Mouse (Mus musculus): ENCODE data around the gene Synj1.

Synj1 gene

DNA sequence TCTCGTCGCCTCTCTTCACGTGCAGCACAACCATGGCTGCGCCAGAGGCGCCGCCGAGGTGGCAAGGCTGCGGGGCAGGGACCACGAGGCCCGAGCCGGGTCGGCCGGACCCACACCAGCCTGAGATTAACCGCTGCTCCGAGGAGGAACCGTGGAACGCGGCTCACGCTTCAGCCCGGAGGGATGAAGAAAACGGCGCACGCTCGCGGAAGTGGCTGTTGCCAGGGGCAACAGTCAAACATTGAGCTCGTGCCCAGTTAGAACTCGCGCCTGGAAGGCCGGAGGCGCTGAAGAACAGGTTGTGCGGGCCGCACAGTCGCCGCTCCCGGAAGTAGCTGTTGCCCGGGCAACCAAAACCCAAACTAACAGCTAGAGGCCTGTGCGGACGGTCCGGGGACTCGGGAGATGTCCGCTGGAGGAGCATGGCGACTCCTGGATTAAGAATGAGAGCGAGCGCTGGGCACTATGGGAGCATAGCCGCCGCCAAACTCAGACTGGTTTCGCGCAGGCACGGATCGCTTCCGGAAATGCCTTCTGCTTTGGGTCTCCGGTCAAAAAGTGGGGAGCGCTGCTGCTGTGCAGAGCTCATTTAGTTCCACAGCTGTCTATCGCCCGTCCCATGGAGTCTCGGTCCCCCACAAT lies 76.3 kb downstream of the Synj1 start, which contains the start of gene Cfap298:
Gene Cfap298, minus strand, starts transcription at position 428 of the 642 bp plus-strand sequence.
- peak; percentile 92 for DNase-seq

DNA sequence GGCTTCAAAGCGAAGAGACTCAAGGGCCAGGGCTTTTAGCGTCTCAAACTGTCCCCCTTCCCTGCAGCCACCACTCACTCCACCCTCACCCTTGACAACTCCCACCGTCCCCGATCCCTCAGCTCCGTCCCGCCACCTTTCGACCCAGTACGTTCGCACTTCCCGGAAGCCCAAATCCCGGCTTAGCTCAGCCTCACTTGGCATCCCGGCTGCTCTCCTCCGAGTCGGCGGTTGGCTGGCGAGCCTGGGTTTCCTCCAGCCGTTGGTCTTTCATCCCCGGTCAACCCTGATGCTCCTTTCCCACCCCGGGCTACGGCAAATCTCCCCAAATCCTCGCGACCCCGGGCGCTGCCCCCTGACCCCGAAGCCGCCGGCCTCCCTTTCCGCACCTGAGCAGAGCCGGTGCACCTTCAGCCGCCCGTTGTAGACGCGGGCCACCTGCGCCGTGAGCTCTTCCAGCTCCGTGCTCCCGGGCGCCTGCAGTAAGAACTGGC lies 76.9 kb downstream of the Synj1 start:
- DNase-seq: peak; percentile 66

DNA sequence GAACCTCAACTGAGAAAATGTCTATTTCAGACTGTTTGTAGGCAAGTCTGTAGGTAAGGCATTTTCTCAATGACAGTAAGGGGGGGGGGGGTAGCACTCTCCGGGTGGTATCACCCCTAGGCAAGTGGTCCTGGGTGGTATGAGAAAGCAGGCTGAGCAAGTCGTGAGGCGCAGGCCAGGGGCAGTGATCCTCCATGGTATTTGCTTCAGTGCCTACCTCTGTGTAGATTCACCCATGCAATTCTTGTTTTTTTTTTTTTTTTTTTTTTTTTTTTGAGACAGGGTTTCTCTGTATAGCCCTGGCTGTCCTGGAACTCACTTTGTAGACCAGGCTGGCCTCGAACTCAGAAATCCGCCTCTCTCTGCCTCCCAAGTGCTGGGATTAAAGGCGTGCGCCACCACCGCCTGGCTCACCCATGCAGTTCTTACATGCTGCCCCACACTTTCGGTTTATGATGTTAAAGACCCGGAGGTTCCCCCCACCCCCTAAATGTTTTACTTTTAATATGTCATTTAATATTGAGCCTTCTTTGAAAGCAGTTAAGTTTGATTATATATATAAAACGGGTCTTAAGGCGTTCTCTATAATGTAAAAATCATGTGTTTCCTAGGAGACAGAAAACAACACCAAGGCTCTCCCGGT lies 77.5 kb downstream of the Synj1 start:
- no peak for DNase-seq

DNA sequence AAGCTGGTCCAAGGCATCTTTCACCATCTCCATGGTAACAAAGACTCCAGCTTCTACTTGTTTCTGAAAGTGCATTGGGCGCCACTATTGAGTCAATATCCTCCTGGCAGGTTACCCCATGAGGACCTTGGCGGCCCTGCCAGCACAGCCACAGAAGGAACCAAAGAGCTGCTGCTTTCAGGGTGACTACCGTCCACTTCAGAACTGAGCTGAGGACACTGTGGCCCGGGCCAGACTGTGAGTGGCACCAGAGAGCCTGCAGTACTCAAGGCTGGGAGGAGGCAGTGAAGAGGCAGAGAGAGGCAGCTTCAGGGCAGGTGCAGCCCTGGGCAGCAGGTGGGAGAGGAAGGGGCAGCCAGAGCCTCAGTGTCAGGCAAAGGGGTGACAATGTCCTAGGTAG lies 83.7 kb downstream of the Synj1 start:
- no peak for DNase-seq

DNA sequence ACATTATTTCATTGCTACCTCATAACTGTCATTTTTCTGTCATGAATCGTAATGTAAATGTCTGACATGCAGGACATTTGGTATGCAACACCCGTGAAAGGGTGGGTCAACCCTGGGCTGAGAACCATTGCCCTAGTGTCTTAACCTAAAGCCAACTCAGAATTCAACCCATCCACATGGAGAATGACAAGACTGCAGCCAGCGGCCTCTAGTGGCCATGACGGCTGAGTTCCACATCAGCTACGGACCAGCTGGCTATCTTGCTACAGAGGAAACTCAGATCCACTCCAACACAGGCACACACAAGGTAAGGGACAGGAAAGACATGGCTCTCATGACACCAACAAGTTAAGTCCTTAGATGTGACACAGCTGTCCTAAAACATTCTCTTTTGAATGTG lies 85.6 kb downstream of the Synj1 start:
- DNase-seq: peak; percentile 74

DNA sequence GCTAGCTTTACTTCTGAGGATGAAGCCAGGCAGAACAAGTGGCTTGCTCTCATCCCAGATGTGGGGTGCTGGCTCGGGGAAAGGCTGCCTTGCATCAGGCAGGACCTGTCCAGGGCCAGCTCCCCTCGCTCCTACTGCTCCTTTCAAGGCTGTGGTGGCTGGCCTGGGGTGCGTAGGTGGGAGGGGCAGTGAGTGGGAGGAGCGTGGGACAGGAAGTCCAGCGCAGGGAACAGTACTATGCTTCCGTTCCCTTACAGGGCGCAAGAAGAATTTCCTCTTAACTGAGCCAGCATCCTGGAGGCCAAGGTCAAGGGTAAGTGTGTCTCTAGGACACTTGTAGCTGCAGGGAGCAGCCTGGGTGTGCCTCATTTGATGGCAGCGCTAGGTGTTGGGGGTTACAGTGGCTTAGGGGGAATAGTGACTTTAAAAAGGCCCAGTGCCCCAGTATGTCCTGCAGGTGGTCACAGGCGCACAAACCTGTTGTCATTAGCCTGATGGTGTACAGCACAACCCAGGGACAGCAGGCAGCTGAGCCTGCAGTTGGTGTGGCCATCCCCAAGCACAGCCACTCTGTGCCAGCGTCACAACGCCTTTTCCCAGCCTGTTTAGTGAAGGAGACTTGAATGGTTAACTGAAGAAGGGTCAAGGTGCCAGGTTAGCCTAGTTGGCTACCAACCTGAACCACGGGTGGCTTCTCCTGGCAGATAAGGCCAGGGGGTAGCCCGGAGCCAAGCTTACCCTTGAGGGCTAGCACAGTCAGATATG lies 86.3 kb downstream of the Synj1 start:
- DNase-seq: no peak

DNA sequence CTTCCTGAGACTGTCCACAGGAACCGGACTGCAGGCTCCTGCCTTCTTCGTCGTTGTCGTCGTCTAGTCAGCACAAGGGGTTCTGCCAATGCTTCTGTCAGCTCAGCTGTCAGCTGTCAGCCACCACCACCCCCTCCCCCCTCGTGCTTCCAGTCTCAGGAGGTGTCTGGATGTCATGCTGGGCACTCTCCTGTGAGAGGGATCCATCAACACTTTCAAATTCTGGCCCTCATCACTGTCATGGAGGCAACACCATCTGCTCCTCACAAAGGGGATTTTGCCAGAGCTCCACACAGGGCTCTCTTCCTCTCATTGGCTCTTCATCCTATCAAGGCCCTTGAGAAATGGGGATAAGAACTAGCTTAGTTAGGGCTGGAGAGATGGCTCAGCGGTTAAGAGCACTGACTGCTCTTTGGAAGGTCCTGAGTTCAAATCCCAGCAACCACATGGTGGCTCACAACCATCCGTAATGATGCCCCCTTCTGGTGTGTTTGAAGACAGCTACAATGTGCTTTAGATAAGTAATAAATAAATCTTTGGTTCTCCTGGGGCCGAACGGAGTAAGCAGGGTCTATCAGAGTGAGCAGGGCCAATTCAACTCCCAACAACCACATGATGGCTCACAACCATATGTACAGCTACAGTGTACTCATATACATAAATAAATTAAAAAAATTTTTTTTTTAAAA lies 89.5 kb downstream of the Synj1 start:
- no peak for DNase-seq

DNA sequence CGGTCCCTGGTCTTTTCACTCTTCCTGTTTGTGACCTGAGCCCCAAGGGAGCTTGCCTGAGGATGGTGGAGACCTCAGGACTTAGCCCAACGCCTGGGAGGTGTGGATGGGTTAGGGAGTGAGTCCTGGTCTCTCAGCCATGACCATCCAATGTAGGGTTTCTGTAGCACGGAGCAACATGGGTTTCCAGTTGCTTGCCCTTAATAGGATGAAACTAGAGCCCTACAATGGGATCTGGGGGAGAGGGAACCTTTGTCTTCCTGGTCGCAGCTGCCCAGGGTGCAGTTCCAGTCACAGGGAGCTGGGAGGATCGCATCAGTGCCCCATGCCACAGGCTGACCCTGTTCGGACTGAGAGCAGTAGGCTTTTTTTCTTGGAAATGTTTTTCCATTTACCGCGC lies 94.0 kb downstream of the Synj1 start:
- DNase-seq: no peak

DNA sequence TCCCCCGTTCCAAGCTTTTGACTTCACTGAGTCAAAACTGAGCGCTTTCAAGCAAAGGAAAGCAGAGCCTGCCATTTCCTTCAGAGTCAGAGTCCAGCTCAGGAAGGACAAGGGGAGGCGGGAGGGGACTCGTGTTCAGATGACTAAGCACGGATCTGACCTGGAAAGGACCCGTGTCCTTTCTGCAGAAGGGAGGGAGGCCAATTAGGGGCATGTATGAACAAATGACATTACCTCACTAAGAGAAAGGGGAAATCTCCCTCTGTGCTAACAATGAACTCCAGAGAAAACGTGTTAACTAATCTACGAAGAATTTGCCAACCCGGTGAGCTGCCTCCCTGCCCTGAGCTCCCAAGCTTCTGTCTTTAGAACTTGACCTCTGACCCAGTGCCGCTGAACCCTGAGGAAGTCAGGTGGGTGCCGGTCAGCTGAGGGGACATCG lies 95.0 kb downstream of the Synj1 start:
- no peak for DNase-seq

DNA sequence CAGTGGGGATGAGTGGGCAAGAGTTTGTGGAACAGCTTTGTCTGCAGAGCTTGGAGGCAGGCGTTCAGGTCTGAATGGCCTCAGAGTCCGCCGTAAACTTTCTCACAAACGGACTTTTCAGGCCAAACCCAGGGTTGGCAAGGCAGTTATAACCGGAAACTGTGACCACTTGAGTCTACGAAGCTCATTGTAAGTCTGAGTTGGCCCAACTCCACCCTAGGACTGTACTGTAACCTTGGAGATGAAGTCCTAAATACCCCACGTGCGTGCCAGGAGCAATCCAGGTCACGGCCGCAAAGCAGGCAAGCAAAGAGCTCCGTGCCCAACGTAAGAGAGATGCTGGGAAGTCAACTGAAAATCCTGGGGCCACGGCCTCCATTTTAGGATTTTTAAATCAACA lies 99.3 kb downstream of the Synj1 start:
- no peak for DNase-seq

DNA sequence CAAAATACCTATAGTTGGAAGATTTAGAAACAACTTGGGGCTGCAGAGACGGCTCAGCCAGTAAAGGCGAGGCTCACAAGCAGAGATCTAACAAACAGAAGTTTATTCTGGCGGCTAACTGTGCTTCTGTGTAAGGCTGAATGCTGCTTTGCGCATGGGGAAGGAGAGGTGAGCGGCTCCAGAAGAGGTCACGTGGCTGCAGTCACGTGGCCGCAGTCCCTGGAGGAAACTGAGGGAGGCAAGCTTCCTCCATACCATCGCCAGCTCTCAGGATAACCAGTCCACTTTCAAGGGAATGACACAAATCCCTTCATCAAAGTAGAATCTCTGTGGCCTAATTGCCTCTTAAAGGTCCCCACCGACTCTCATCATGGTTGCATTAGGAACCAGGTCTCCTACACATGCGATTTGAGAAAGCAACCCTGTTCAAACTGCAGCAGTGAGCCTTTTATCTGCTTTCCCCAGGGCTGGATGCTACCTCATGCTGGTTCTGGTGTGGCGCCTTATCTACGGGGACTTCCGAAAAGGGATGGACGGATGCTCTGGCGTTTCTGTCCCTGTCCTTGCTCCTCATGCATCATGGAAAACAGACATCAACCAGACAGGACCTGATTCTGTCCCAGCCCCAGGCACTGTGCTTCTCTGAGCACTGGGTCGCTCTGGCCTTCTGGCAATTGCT lies 100.1 kb downstream of the Synj1 start:
- DNase-seq: no peak

DNA sequence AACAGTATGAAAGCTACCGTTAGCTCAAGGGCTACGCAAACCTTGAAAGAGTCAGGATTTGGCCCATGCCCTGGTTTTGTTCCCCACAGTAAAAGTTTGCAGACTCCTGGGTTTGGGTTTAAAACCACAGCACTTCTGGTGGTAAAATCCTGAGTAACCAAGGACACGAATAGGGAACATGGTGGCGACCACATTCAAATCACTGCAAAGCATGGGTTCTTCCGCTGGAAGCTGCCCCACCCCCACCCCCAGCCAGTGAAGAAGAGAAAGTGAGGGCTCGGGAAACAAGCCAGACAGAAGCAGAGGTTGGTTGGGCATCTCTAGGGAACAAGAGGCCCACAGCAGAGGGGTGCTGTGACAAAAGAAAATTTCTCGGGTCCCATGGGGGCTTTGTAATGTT lies 103.9 kb downstream of the Synj1 start:
- no peak for DNase-seq

DNA sequence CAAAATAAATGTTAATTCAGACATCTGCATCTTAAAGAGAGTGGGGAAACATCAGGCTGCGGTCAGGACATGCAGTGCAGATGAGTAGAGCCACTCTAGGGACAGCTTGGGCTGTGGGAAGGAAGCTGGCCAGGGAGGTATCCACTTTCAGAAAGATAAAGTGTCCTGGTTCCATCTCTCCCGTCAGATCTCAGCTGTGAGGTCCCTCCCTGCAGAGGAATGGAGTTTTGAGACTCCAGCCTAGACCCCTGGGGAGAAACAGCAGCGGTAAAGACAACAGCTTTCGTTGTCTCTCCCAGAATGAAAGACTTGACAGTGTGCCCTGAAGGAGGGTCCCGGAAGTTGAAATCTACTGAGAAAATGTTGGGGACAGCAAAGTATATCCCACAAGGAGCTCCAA lies 107.8 kb downstream of the Synj1 start:
- DNase-seq: no peak

DNA sequence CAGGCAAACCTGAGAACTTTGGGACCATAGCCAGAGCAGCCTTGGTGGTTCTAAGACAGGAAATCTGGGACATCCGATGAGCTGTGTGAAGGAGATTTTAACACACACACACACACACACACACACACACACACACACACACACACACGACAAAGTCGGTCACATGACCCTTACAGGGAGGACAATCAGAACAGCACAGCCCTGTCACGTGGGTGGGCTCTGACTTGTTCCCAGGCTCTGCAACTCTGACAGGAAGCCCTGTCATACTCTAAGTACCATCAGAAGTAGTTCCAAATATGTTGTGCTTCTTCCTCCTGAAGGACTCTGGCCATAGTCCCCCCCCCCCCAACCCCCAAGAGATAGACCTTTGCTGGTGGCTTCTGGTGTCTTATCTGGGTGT lies 109.7 kb downstream of the Synj1 start:
- no peak for DNase-seq

DNA sequence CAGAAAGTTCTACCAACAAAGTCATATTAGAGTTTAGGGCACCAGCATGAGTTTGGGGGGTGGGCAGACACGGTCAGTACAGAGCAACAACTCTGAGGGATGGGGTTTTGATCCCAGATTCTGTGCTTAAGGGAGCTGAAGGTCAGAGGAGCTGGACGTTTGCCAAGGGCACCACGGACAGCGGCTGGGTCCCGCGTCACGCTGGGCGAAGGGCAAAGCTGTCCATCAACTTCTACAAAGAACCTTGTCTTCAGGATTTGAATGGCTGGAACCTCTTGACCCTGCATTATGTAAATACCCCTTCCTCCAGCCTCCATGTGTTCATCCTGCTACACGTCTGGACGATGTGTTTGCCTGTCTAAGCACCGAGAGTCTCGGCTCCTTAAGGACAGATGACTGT lies 111.6 kb downstream of the Synj1 start:
- no peak for DNase-seq

DNA sequence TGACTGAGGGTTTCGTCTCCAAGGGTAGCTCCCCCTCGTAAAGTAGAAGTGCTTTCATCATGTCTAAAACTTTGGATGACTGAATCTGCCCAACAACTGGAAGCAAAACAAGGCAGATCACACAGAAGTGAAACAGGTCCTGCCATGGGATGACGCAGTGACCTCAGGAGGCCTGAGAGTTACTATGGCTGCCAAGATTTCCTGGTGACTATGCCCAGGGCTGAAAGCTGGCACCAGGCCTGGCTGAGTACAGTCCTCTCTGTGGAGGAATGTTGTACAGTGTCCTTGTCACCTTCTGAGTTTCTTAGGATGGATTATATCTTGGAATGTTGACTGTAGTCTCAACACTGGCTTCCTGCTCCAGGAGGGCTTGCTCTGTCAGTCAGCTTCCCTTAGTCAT lies 113.5 kb downstream of the Synj1 start:
- no peak for DNase-seq

DNA sequence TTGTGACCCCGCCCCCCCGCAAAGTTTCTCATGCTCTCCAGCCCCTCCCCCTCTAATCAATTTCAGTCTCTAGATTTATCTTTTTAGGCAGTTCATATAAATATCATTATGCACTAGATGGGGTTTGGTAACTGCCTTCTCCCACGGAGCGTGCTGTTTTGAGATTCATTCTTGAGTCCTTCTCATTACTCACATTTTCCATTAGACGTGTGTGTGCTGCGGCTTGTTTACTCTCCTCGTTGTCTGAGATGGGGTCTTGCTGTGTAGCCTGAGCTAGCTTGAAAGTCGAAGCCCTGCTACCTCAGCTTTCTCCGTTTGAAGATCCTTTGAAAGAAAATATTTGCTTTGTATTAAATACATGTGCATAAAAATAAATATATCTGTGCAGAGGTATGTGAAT lies 117.3 kb downstream of the Synj1 start:
- DNase-seq: no peak

DNA sequence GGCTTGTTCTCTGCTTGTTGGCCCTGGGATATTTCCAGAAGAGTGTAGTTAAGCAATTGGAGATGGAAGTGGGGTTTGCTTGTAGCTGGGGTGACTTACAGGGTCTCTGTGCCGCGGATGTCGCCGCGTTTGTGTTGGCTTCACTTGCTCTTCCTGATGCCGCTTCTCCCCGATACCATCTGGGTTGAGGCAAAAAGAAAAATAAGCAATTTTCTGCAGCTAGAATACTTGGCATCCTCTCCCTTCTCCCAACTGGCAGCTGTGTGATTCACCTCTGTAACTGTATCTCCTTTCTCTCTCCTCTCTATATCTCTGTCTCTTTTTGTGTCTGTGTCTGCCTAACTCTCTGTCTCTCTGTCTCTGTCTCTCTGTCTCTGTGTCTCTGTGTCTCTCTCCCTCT lies 118.1 kb downstream of the Synj1 start:
- no peak for DNase-seq

DNA sequence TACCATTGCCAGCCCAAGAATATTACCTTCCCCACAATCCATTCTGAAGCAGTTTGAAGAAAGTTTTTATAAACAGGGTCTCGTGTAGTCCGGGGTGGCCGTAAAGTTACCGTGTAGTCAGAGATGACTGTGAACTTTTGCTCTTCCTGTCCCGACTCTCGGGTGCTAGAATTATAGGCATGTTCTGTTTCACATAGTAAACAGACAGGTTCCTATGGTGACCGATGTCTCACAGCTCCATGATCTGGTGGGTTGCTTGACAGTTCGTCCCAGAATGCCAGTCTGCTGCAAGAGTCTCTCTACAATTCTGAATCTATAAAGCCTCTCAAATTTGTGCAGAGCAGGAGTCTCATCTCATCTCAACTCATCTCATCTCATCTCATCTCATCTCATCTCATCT lies 119.0 kb downstream of the Synj1 start:
- DNase-seq: no peak

DNA sequence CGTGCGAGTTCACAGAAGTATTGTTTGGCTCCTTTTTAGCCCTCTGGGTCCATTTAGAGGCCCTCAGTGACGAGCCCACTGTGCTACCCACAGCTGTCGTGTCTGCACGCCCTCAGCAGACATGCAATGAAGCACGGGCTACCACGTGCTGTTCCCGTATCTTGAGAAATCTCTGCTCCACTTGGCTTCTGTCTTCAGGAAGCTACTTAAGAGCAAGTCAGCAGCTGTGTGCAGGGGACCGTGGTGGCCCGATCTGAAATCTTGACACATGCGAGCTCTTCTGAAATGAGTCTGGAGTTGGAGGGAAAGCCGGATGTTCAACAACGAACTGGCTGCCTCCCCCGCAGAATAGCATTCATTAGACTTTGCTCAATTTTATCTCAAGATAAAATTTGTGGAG lies 119.5 kb downstream of the Synj1 start:
- no peak for DNase-seq

DNA sequence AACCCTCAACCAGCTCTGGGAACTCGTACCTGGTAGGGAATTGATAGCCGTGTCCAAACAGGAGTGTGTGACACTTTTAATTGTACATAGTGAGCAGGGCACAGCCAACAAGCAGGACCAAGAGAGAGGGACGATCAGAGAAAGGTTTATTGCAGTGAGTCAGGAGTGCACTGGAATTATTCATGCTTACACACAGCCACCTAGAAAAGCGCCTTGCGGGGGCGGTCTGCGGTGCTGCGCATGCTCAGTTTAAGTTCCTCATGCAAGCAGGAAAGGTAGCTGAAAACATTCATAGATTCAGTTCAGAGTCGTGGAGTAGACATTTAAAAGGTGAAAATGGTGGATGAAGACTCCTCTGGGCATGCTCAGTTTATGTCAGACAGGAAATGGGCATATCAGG lies 120.4 kb downstream of the Synj1 start:
- no peak for DNase-seq

Data from right cerebral cortex, postnatal 14 days (tissue).